Mouse (Mus musculus) A20 (cell line): Measurements from ENCODE around the gene March1.
"Not testable (repeated sequence)": the region's sequence is repeated elsewhere in the genome, so short reads cannot be mapped to it uniquely, and the experiment has no call there.

Experiments used
- DNase-seq: peaks from one replicate; pipeline ENCODE4 v3.0.0-alpha.2; 2011; ENCODE audit warnings: low read depth, low spot score

Gene March1

GRCm38 (mm10) chr8:66413101-66413500 is 795.4 kb downstream of the March1 start:
- DNase-seq: peak; percentile 22

DNA sequence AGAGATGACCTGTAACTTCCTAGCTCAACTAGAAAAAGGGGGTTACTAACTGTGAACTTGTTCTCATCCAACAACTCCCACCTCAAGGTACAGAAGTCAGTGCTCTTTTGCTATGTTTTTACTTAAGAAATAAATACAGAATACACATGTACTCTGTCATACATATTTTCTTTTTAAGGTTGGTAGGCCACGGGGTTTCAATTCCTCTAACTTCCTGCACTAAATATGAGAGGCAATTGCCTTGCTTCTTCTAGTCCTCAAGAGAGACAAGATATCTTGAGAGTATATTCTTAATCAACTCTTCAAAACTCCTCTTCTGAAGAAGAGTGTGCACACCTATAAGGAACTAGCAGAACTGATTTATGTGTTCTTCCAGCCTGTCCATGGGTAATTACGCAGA is 797.5 kb downstream of the March1 start:
- peak; percentile 73 for DNase-seq

GRCm38 (mm10) chr8:66417591-66417990 is 799.9 kb downstream of the March1 start:
- DNase-seq: not testable (repeated sequence)

- DNase-seq: no peak
Measured at GRCm38 (mm10) chr8:66430639-66431038, 812.9 kb downstream of the March1 start.

DNA sequence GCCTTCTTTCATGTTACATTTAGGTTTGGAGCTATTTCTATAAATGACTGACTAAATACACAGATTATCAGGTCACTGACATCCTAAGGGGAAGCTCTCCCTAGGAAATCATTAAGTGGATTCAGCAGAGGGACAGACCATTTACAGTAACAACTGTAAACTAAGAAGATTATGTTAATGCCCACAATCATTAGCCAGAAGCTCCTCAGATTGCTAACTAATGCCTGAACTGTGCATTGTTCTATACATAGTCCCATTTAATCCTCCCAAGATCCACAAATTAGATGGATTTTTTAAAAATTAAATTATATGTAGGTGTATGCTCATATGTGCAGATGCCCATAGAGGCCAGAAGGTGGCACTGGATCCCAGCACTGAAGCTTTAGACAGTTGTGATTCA is 815.9 kb downstream of the March1 start:
- DNase-seq: no peak

- DNase-seq: no peak
Measured at GRCm38 (mm10) chr8:66436804-66437203, 819.1 kb downstream of the March1 start.

- DNase-seq: peak; percentile 65
Measured at GRCm38 (mm10) chr8:66437929-66438328, 820.2 kb downstream of the March1 start.

- no peak for DNase-seq
Measured at GRCm38 (mm10) chr8:66438468-66438867, 820.8 kb downstream of the March1 start.

DNA sequence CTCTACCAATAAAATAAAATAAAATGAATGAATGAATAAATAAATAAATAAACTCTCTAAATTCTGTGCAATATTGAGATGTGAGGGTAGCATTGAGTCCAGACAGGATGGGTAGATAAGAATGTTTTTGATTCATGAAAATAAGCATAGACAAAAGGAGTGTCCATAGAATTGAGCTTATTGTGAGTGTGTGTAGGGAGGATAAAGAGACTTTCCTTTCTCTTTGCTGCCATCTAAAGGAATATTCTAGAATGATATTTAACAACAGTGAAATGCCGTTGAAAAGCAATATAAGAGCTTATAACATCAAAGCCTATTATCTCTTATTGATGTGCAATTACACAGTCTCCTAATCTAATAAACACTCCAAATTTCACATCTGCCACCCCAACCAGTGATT is 823.4 kb downstream of the March1 start:
- peak; percentile 45 for DNase-seq

DNA sequence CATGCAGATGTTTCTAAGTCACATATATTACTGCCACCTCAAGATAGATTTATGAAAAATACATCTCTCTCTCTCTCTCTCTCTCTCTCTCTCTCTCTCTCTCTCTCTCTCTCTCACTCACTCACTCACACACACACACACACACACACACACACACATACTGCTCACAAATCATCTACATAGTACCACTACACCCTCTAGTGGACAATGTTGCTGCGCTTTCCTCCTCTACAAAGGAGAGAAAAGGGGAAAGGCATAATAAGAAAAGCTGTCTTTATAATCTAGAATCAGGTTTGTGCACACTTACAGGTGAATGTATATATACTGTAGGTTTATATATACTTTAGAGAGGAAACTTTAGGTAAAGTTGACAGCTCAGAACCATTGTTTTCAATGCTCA is 825.1 kb downstream of the March1 start:
- peak; percentile 63 for DNase-seq

DNA sequence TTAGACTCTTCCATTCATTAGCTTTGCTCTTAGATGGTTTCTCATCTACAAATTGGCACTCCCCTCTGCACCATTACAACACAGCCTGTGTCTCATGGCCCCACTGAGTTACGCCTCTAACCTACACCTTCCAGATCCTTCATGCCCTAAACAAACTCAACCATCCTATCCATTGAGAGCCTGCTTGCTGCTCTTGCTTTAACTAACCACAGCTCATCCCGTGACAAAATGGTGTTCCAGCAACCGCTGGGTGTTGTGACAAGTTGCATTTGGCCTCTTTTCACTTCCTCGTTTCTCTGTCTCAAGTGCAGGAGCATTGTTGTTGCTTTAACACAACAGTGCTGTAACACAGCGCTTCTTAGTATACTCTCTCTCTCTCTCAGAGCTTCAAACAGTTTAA is 826.4 kb downstream of the March1 start:
- peak; percentile 42 for DNase-seq

GRCm38 (mm10) chr8:66445351-66445750 is 827.7 kb downstream of the March1 start:
- DNase-seq: peak; percentile 43

- DNase-seq: peak; percentile 36
Measured at GRCm38 (mm10) chr8:66450691-66451090, 833.0 kb downstream of the March1 start.

DNA sequence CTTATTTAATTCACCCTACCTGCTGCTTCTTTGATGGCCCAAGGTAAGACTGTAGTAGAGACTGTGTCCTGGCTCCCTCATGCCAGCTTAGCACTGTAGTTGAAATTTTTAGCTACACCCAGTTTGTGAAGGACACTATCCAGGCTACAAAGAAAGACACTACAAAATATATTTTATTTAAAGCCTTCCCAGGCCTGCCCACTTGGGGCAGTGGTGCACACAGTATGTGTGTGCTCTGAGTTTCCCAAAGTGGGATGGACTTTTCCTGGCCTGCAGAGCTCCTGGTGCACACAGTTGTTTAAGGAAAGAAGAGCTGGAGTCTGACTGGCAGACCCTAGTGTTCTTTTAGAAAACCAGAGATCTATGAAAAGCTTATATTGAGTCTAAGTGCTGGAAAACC is 839.4 kb downstream of the March1 start:
- DNase-seq: no peak

- no peak for DNase-seq
Measured at GRCm38 (mm10) chr8:66469821-66470220, 852.1 kb downstream of the March1 start.

DNA sequence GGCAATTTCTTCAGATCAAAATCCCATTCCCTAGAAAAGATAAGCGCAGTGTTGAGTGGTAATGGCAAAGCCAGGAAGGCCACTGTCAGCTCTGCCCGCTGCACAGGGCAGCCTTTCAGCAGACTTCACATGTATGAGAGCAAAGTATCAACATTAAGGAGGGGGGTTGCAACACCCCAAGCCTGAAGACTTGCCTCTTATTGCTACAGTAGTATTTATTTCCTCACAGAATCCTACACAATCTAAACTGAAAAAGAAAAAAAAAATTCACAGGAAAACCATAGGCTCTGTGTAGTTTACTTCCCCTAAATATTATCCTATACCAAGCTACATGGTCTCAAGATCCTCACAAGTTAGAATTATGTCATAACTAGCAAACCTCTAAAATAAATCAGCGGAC is 859.2 kb downstream of the March1 start:
- DNase-seq: no peak

DNA sequence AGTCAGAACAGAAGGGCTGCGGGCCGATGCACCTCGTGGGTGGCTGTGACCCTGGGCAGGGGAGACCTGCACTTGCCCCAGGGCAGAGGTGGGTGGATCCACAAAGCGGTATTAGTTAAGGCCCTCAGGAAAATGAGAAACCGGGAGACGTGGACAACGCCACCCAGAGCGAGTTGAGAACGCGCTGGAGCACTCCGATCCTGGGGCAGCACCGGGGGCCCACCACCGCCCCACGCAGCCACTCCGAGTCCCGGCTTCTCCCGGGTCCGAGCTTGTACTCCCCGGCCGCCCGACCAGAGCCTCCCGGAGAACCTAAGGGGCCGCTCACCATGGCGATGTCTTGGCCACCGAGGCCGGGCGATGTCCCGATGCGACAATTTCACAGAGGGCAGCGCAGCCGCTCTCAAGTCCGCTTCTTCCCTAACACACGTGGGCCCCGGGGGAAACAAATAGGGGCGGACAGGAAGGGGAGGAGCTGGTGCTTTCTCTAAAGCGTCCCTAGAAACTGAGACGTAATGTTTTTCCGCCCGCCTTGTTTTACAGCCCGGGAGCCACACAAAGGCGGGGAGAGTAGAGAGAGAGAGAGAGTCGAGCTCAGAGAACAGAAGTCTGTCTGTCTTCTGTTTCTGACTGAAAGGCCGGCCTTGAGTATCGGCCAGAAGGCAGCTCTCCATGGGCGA is 868.5 kb downstream of the March1 start, which contains the start of gene Tma16:
TSS of gene Tma16 (minus strand) at position 447 of the 680 bp plus-strand sequence.
- DNase-seq: peak; percentile 91

DNA sequence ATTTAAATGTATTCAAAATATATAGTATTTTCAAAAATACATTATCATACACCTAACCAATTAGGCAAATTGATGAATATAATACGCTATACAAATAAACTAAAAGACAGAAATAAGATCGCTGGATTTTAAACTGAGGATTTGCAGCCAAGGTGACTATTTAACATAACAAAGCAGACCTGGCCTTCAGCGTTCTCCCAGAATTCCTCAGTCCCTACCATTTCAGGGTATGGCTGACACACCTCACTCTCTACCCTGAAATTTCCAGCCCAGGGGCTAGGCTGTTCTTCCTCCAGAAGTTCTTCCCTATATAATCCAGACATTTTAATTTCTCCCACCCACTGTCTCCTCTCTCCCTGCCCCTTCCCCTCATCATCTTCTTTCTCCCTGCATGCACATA is 870.9 kb downstream of the March1 start:
- DNase-seq: no peak

GRCm38 (mm10) chr8:66490624-66491023 is 872.9 kb downstream of the March1 start:
- DNase-seq: no peak

DNA sequence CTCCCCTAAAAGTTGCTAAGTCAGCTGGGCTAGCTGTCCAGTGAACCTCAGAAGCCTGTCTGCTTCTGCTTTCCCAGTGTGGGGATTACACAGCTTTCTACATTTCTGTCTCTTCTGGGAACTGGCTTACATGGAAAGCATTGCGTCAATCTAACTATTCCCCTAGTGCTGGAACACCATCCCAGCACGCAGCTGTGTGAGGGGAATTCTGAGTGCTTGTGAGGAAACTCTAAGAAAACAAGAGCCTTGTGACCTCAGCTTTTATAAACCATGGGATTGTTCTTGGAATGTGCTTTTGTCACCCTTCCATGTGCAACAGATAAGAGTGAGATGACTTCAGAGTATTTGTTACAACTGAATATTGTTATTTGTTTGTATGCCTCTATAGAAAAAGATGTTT is 876.8 kb downstream of the March1 start:
- DNase-seq: no peak

GRCm38 (mm10) chr8:66495726-66496125 is 878.0 kb downstream of the March1 start:
- peak; percentile 71 for DNase-seq

DNA sequence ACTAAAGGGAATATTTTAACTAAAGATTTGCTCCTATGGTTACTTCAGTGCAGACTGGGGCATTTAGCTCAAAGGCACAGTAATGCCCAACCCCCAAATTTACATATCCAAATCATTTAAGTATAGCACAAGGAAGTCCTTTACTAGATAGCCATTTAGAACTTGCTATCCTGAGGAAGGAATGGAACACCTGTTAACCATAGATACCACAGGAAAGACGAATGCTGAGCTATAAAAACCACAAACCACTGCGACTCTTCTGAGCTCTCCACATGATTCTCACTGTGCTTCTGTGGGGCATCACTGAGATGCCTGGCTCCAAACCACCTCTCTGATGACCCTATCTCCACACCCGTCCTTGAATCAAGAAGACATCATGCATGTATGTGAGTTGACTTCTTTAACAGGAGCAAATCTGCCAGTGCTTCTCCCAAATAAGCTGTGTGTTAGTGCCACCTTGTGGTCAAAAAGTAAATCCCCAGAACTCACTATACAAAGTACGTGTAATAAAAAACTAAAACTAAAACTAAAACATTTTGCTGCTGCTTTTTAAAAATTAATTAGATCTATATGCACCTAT is 879.4 kb downstream of the March1 start:
- DNase-seq: peak; percentile 75

DNA sequence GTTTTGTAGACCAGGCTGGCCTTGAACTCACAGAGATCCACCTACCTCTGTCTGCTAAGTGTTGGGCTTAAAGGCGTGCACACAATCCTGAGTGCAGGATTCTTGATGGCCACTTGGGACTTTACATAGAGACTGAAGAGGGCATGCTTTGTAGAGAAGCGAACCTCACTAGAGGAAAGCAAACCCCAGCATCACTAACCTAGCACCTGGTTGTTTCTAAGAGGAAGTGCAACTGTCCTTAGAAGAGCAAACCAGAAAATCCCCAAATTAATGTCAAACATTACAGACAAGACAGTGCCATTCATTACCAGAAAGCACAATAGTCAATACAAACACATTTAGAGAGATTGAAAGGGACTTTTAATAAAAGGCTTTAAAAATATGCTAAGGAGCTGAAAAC is 885.7 kb downstream of the March1 start:
- DNase-seq: peak; percentile 85
